Mouse (Mus musculus): Measurements from ENCODE around the gene Ing3. TPM values are rescaled to one million over a fixed set of nuclear protein-coding genes. Genes with fewer than 3 reads are reported as not detected.

Ing3 gene
- total RNA-seq (2023): 73.0 and 97.4 TPM in 2 replicates

DNA sequence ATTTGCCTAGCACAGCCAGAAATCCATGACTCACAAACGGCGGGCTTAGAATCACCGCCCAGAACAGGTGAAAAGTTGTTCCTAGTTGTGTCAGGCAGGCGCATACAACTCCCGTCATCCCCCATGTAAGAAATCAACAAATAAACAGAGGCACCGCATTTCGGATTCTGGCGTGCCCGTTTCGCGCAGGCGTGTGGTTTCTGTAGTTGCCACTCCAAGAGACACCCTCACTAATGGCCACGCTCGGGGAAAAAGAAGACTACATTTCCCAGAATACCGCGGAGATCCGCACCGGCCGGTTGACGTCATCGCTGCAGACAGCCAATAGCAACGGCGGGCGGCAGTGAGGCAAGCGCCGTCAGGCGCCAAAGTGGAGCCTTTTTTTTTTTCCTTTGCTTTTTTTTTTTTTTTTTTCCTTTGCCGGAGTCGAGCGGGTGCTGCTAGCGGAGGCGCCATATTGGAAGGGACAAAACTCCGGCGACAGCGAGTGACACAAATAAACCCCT lies at the start of gene Ing3:
Gene Ing3 (plus strand): TSS at position 346 of the 506 bp plus-strand sequence.

DNA sequence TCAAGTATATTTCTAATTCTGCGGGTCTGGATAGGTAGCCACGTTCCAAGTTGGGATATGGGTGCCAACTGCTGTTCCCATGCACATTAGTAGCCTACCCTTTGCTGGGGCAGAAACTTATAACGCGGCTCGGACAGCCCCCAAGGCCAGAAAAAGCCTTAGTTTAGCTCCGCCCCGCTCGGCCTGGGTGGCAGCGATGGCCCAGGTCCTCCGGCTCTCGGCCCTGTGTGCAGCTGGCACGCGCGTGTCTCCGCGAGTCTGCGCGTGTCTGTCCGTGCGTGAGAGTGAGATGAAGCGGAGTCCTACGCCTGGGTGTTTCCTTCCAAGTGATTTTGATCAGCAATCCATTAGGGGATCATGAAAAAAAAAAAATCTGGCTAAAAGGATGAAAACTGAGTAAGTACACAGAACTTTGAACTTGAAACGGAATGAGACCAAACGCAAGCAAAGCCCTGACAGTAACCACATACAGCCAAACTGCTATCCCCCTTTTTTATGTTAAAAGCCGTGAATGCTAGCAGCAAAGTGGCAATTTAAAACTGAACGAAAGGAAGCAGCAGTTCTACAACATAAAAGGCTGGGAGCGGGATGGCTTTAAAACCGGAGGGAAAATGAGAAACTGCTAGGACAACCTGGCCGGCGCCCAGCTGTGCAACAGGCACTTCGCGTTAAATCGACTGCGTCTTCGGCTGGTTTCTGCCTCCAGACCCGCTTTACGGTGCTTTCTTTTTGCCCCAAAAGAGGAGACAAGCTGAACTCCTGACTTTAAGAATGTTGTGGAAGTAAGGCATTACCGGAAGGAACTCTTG lies 36.6 kb downstream of the Ing3 start, which contains the start of gene Cped1:
Gene Cped1 (plus strand): TSS at position 185 of the 809 bp plus-strand sequence.

Other genes starting within 250 kb of the Ing3 start
- gene Tspan12, start 97.1 kb upstream of the Ing3 start, total RNA-seq (2023): not detected in 2 replicates
- 1.2 and 2.3 TPM in 2 replicates for gene Cped1, start 36.3 kb downstream of the Ing3 start, total RNA-seq (2023)

Data from neutrophil, adult 65 days (primary cell).